Mouse (Mus musculus): ENCODE measurements at regions not wholly inside any gene's neighbourhood (a gene's known extent, or its start where the extent isn't known, plus 50 kb on each side); places are given as distances from the start of the nearest gene placed in this dataset.

DNA sequence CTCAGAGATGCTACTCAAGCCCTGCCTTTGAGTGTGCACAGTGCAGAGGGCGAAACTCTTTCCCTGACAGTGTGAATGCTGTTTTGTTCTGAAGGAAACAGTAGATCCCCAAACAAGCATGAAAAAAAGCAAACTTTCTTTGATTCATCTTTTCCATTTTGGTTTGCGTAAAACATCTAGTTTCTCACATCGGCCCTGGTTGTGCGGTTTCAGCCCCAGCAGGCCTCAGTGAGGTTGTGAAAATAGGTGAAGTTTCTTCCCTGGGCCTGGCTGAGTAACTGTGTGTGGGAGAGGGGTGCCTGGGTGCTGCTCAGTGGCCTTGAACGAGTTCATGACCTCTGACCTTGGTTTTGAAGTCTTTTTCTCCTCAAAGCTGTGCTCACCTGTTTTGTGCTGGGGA lies 216.5 kb upstream of the Cxcr4 start:
- TF ChIP-seq POLR2A (IDR thresholded peaks at IDR 0.05; ENCODE audit: insufficient read depth, low read depth, low read length) (no peak), CTCF (IDR thresholded peaks at IDR 0.05; ENCODE audit: insufficient read depth, low read depth, low read length) (no peak)
